Mouse (Mus musculus) liver, embryonic 12.5 days (tissue): ENCODE results near the gene Ccdc191. TPM values are rescaled to one million over a fixed set of nuclear protein-coding genes. Genes with fewer than 3 reads are reported as not detected.

ENCODE experiments used
- ATAC-seq: fragments of 200-750 bp; cut with Nextera tagmentation; 2 replicates; pipeline ENCODE4 v1.8.0; 2017; ENCODE audit warnings: moderate number of reproducible peaks, mild to moderate bottlenecking, moderate library complexity
- H3K27ac ChIP-seq: fragments of 300-500 bp; sonication (generic); 2 replicates; pipeline ENCODE4 v1.5.1; 2016; ENCODE audit warnings: mild to moderate bottlenecking
- H3K27me3 ChIP-seq: fragments of 300-500 bp; sonication (generic); replicated peaks from 2 replicates; pipeline ENCODE4 v1.6.1; 2016; ENCODE audit warnings: mild to moderate bottlenecking, moderate library complexity
- H3K36me3 ChIP-seq: fragments of 300-500 bp; sonication (generic); 2 replicates; pipeline ENCODE4 v1.6.1; 2016; ENCODE audit warnings: mild to moderate bottlenecking, moderate library complexity
- H3K4me1 ChIP-seq: fragments of 300-500 bp; sonication (generic); 2 replicates; pipeline ENCODE4 v1.6.1; 2016
- H3K4me2 ChIP-seq: fragments of 300-500 bp; sonication (generic); 2 replicates; pipeline ENCODE4 v1.6.1; 2016; ENCODE audit warnings: mild to moderate bottlenecking, moderate library complexity
- H3K4me3 ChIP-seq: fragments of 300-500 bp; sonication (generic); 2 replicates; pipeline ENCODE4 v1.5.1; 2016; ENCODE audit warnings: mild to moderate bottlenecking, moderate library complexity
- H3K9ac ChIP-seq: fragments of 300-500 bp; sonication (generic); 2 replicates; pipeline ENCODE4 v1.6.1; 2016; ENCODE audit warnings: mild to moderate bottlenecking, moderate library complexity
- H3K9me3 ChIP-seq: fragments of 300-500 bp; sonication (generic); replicated peaks from 2 replicates; pipeline ENCODE4 v1.6.1; 2016; ENCODE audit warnings: mild to moderate bottlenecking, moderate library complexity
- WGBS: fragments of 180-500 bp; shearing (Covaris S2); methylation state at CpG from one replicate; pipeline ENCODE4 v1.1.7; 2016; ENCODE audit not compliant: insufficient replicate concordance; 5-methylcytosine and 5-hydroxymethylcytosine counted together
- polyA plus RNA-seq: library from polyadenylated mRNA; unstranded; fragments of >200 nt; fragmentation: Nextera tagmentation; extraction: Ambion mirVana; gene quantifications from 2 replicates; pipeline ENCODE4 v1.2.1, GENCODE M21; 2016

Ccdc191 gene
- polyA plus RNA-seq, 1 experiment from 2014 or later = 5.5 TPM

- H3K4me1 ChIP-seq = peaks cover 9% of the 10 kb centered on the region
These were observed 4.9 kb downstream of the Ccdc191 start for GRCm38 (mm10) chr16:43894501-43894900.

GRCm38 (mm10) chr16:43900138-43900537, 10.5 kb downstream of the Ccdc191 start:
- WGBS = 34% methylated on average over 4 of the region's 4 CpGs
- H3K27ac ChIP-seq = no peak overlapping the region
- no peak for ATAC-seq
- H3K4me1 ChIP-seq = peaks cover 8% of the 10 kb centered on the region; the same call in 1 of the 2 replicates
- H3K9ac ChIP-seq = no peak overlapping the region
- no peak overlapping the region for H3K4me3 ChIP-seq
- no peaks in the 10 kb centered on the region for H3K27me3 ChIP-seq
- peaks cover 3% of the 10 kb centered on the region; the same call in 1 of the 2 replicates for H3K36me3 ChIP-seq
- H3K9me3 ChIP-seq = no peaks in the 10 kb centered on the region
- no peak overlapping the region for H3K4me2 ChIP-seq

More at GRCm38 (mm10) chr16:43894501-43894900, 4.9 kb downstream of the Ccdc191 start:
- Histone ChIP-seq H3K36me3 (peaks cover 3% of the 10 kb centered on the region; the same call in 1 of the 2 replicates), H3K4me2 (no peak overlapping the region), H3K9ac (no peak overlapping the region), H3K27me3 (no peaks in the 10 kb centered on the region), H3K4me3 (no peak overlapping the region), H3K9me3 (no peaks in the 10 kb centered on the region), H3K27ac (no peak overlapping the region)
- 76% methylated on average over 8 of the region's 8 CpGs for WGBS
- ATAC-seq = no peak

DNA sequence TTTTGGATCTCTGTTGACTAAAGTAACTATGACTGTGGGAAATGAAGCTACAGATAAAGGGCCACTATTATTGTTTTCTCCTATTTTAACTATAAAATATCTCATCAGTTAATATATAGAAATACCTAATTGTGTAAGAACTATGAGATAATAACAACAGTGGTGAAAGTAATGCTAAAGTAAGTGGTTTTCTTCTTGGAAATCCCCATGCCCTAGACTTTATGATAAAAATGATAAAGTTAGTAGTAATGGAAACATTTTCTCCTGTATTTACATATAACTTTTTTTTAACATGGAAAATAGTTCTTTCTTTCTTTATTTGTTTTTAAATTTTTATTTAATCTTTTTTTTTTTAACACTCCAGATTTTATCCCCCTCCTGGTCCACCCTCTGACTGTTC, 11.0 kb downstream of the Ccdc191 start:
- peaks cover 3% of the 10 kb centered on the region; the same call in 1 of the 2 replicates for H3K36me3 ChIP-seq
- no peak for ATAC-seq
- H3K27ac ChIP-seq = no peak overlapping the region
- H3K4me2 ChIP-seq = no peak overlapping the region
- peaks cover 8% of the 10 kb centered on the region; the same call in 1 of the 2 replicates for H3K4me1 ChIP-seq
- no peak overlapping the region for H3K9ac ChIP-seq
- H3K4me3 ChIP-seq = no peak overlapping the region
- no peaks in the 10 kb centered on the region for H3K9me3 ChIP-seq
- H3K27me3 ChIP-seq = no peaks in the 10 kb centered on the region

DNA sequence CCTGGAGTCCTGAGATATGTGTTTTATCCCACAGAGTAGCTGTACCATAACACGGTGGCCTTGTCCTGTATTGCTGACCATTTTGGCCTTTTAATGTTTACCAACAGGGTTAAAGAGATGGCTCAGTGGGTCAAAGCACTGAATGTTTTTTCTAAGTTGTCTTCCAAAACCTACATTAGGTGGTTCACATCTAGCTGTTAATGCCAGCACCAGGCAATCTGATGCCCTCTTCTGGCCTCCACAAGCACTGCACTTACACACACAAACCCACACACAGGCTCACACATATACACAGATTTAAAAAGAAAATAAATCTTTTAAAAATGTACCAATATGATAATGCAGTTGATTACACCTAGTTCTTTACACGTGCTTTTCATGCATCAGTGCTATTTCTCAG, 19.3 kb downstream of the Ccdc191 start:
- no peak for ATAC-seq
- H3K9ac ChIP-seq = no peak overlapping the region

DNA sequence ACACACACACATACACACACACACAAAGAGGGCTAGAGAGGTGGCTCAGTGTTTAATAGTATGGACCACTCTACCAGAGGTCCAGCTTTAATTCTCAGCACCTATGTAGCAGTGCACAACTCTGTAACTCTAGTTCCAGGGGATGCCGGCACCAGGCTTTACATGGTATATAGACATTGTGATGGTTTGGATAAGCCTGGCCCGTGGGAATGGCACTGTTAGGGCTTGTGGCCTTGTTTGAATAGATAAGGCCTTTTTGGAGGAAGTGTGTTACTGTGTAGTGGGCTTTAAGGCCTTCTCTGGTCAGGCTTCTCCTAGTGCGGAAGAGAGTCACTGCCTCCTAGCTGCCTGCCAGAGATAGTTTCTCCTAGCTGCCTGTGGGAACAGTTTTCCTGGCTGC, 29.3 kb downstream of the Ccdc191 start:
- Histone ChIP-seq H3K27ac (no peak overlapping the region), H3K9ac (no peak overlapping the region), H3K4me3 (no peak overlapping the region), H3K4me2 (no peak overlapping the region), H3K27me3 (no peaks in the 10 kb centered on the region), H3K36me3 (no peaks in the 10 kb centered on the region; the same call in 1 of the 2 replicates), H3K4me1 (no peaks in the 10 kb centered on the region), H3K9me3 (no peaks in the 10 kb centered on the region)
- 36% methylated on average over 3 of the region's 3 CpGs for WGBS
- ATAC-seq = 0 out of 2 replicates have a peak, but pooled peaks have one; percentile 44

More for the DNA sequence above, 19.3 kb downstream of the Ccdc191 start:
- H3K4me1 ChIP-seq = no peaks in the 10 kb centered on the region
- H3K36me3 ChIP-seq = peaks cover 26% of the 10 kb centered on the region
- H3K4me3 ChIP-seq = no peak overlapping the region
- H3K27me3 ChIP-seq = no peaks in the 10 kb centered on the region
- H3K4me2 ChIP-seq = no peak overlapping the region
- H3K9me3 ChIP-seq = no peaks in the 10 kb centered on the region
- WGBS = 69% methylated on average over 2 of the region's 2 CpGs
- no peak overlapping the region for H3K27ac ChIP-seq

DNA sequence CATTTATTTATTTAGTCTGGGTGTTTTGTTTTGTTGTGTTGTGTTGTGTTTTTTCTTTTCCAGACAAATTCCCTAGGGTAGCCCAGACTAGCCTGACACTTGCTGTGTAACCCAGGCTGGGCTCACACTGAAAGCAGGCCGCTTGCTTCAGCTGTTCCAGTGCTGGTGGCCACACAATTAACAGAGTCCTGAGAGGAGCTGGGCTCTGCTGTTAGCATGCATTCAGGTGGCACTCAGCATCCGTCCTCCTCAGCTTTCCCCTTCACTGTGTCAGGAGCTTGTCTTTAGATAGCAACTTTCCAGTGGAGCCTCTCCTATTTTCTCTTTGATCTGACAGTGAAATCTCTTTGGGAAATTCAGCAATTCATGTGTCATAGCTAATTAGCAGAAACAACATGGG, 32.4 kb downstream of the Ccdc191 start:
- Histone ChIP-seq H3K9me3 (no peaks in the 10 kb centered on the region), H3K4me1 (no peaks in the 10 kb centered on the region), H3K9ac (no peak overlapping the region), H3K36me3 (no peaks in the 10 kb centered on the region), H3K27me3 (no peaks in the 10 kb centered on the region), H3K4me3 (no peak overlapping the region), H3K4me2 (no peak overlapping the region), H3K27ac (no peak overlapping the region)
- no peak for ATAC-seq
- WGBS = 82% methylated on average over 2 of the region's 2 CpGs

- Histone ChIP-seq H3K27ac (no peak overlapping the region), H3K4me2 (no peak overlapping the region), H3K36me3 (no peaks in the 10 kb centered on the region), H3K9me3 (no peaks in the 10 kb centered on the region), H3K9ac (no peak overlapping the region), H3K4me1 (no peaks in the 10 kb centered on the region), H3K4me3 (no peak overlapping the region), H3K27me3 (no peaks in the 10 kb centered on the region)
- no peak for ATAC-seq
- 49% methylated on average over 3 of the region's 3 CpGs for WGBS
These were observed 33.0 kb downstream of the Ccdc191 start for GRCm38 (mm10) chr16:43922630-43923029.

GRCm38 (mm10) chr16:43925001-43925558, 35.5 kb downstream of the Ccdc191 start:
- H3K4me3 ChIP-seq = no peak overlapping the region
- H3K9me3 ChIP-seq = no peaks in the 10 kb centered on the region
- no peak overlapping the region for H3K4me2 ChIP-seq
- H3K27me3 ChIP-seq = no peaks in the 10 kb centered on the region
- no peaks in the 10 kb centered on the region for H3K4me1 ChIP-seq
- 62% methylated on average over 6 of the region's 6 CpGs for WGBS
- no peak for ATAC-seq
- no peaks in the 10 kb centered on the region for H3K36me3 ChIP-seq
- no peak overlapping the region for H3K9ac ChIP-seq
- no peak overlapping the region for H3K27ac ChIP-seq

DNA sequence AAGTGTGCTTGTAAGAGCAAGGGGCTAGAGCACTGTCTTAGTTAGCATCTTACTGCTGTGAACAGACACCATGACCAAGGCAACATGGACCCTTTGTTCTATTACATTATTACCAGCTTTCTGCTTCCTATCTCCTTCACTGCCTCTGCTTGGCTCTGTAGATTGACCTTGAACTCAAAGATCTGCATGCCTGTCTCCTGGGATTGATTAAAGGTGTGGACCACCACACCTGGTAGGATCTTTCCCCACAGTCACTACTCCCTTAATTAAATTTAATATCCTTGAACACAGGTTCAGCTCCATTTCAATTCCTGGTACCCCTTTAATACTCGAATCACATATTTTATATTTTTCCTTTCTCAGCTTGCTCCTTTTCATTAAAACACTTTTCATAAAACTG, 36.2 kb downstream of the Ccdc191 start:
- Histone ChIP-seq H3K4me1 (no peaks in the 10 kb centered on the region), H3K9me3 (no peaks in the 10 kb centered on the region), H3K9ac (no peak overlapping the region), H3K4me2 (no peak overlapping the region), H3K4me3 (no peak overlapping the region), H3K27ac (no peak overlapping the region), H3K36me3 (no peaks in the 10 kb centered on the region), H3K27me3 (no peaks in the 10 kb centered on the region)
- no peak for ATAC-seq
- WGBS = 61% methylated on average over 1 of the region's 1 CpGs

DNA sequence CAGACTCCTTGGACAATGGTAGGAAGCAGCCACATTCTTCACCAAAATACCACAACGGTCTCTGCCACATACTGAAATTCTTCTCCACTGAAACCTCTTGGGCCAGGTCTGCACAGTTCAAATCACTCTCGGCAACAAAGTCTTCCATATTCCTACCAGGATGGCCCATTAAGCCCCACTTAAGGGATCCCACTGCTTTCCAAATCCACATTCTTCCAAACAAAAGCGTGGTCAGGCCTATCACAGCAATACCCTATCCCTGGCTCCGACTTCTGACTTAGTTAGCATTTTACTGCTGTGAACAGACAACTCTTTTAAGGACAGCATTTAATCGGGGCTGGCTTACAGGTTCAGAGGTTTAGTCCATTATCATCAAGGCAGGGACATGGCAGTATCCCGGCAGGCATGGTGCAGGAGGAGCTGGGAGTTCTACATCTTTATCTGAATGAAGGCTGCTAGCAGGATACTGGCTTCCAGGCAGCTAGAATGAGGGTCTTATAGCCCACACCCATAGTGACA, 36.8 kb downstream of the Ccdc191 start, which contains the start of gene Qtrt2:
Gene Qtrt2 (minus strand): TSS at position 469 of the 519 bp plus-strand sequence.
- H3K4me2 ChIP-seq = no peak within 1 kb of the TSS
- no peak within 1 kb of the TSS for H3K27ac ChIP-seq
- no peaks in the 10 kb centered on the region for H3K4me1 ChIP-seq
- no peaks in the 10 kb centered on the region for H3K27me3 ChIP-seq
- H3K9me3 ChIP-seq = no peaks in the 10 kb centered on the region
- ATAC-seq = no peak
- WGBS = 64% methylated on average over 6 of the region's 6 CpGs
- H3K36me3 ChIP-seq = no peaks in the 10 kb centered on the region
- H3K4me3 ChIP-seq = no peak within 1 kb of the TSS
- H3K9ac ChIP-seq = no peak within 1 kb of the TSS

DNA sequence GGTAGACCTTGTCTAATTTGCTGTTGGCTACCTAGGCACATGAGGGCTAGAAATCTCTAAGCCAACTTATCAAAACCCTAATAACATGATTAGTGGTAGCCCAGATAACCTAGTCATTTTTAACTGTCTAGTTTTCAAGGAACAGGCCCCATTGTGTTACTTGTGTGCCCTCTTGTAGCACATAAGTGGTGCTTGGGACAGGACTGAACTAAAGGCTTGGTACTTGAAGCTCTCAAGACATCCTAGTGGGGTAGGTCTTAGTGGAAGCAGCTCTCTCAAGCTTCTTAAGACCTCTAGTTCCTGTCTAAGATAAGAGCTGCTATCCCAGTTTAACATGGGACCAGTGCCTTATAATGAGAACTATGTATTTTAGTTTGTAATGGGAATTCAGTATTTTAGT, 41.0 kb downstream of the Ccdc191 start:
- Histone ChIP-seq H3K4me3 (no peak overlapping the region), H3K27me3 (no peaks in the 10 kb centered on the region), H3K27ac (no peak overlapping the region), H3K9ac (no peak overlapping the region), H3K36me3 (no peaks in the 10 kb centered on the region), H3K4me2 (no peak overlapping the region), H3K9me3 (no peaks in the 10 kb centered on the region), H3K4me1 (no peaks in the 10 kb centered on the region)
- ATAC-seq = no peak

GRCm38 (mm10) chr16:43931502-43931901, 41.9 kb downstream of the Ccdc191 start:
- Histone ChIP-seq H3K4me3 (no peak overlapping the region), H3K9ac (no peak overlapping the region), H3K4me2 (no peak overlapping the region), H3K36me3 (no peaks in the 10 kb centered on the region), H3K27me3 (no peaks in the 10 kb centered on the region), H3K27ac (no peak overlapping the region), H3K9me3 (no peaks in the 10 kb centered on the region), H3K4me1 (peaks cover 1% of the 10 kb centered on the region)
- WGBS = 64% methylated on average over 3 of the region's 3 CpGs
- ATAC-seq = no peak

- 69% methylated on average over 7 of the region's 7 CpGs for whole genome bisulfite sequencing
- no peak for ATAC-seq
These were observed 42.7 kb downstream of the Ccdc191 start for GRCm38 (mm10) chr16:43932319-43932718.

More at GRCm38 (mm10) chr16:43932319-43932718, 42.7 kb downstream of the Ccdc191 start:
- Histone ChIP-seq H3K36me3 (no peaks in the 10 kb centered on the region), H3K4me2 (no peak overlapping the region), H3K4me1 (peaks cover 6% of the 10 kb centered on the region), H3K9ac (no peak overlapping the region), H3K27me3 (no peaks in the 10 kb centered on the region), H3K27ac (no peak overlapping the region), H3K9me3 (no peaks in the 10 kb centered on the region), H3K4me3 (no peak overlapping the region)
